Mouse (Mus musculus) embryonic facial prominence, embryonic 10.5 days (tissue): Measurements from ENCODE around the gene App. TPM values are rescaled to one million over a fixed set of nuclear protein-coding genes. Genes with fewer than 3 reads are reported as not detected.

Experiments used
- DNase-seq: peaks from one replicate; pipeline ENCODE4 v3.0.0-alpha.2; 2017; ENCODE audit warnings: low spot score
- H3K27ac ChIP-seq: fragments of 300-500 bp; sonication (generic); replicated peaks from 2 replicates; pipeline ENCODE4 v1.5.1; 2016; ENCODE audit warnings: mild to moderate bottlenecking
- H3K27me3 ChIP-seq: fragments of 300-500 bp; sonication (generic); replicated peaks from 2 replicates; pipeline ENCODE4 v1.6.1; 2016; ENCODE audit warnings: low read depth, mild to moderate bottlenecking; ENCODE audit not compliant: poor library complexity, severe bottlenecking
- H3K36me3 ChIP-seq: fragments of 300-500 bp; sonication (generic); replicated peaks from 2 replicates; pipeline ENCODE4 v1.6.1; 2016; ENCODE audit warnings: mild to moderate bottlenecking, moderate library complexity
- H3K4me1 ChIP-seq: fragments of 300-500 bp; sonication (generic); 2 replicates; pipeline ENCODE4 v1.6.1; 2016
- H3K4me3 ChIP-seq: fragments of 300-500 bp; sonication (generic); 2 replicates; pipeline ENCODE4 v1.5.1; 2016; ENCODE audit warnings: mild to moderate bottlenecking, moderate library complexity
- H3K9me3 ChIP-seq: fragments of 300-500 bp; sonication (generic); 2 replicates; pipeline ENCODE4 v1.6.1; 2016; ENCODE audit warnings: mild to moderate bottlenecking
- WGBS: fragments of 180-500 bp; shearing (Covaris S2); methylation state at CpG from one replicate; pipeline ENCODE4 v1.1.7; 2016; 5-methylcytosine and 5-hydroxymethylcytosine counted together
- polyA plus RNA-seq: library from polyadenylated mRNA; unstranded; fragments of >200 nt; fragmentation: Nextera tagmentation; extraction: Ambion mirVana; gene quantifications from 2 replicates; pipeline ENCODE4 v1.2.1, GENCODE M21; 2016

The App gene
- polyA plus RNA-seq, 1 experiment from 2014 or later = 116 TPM

DNA sequence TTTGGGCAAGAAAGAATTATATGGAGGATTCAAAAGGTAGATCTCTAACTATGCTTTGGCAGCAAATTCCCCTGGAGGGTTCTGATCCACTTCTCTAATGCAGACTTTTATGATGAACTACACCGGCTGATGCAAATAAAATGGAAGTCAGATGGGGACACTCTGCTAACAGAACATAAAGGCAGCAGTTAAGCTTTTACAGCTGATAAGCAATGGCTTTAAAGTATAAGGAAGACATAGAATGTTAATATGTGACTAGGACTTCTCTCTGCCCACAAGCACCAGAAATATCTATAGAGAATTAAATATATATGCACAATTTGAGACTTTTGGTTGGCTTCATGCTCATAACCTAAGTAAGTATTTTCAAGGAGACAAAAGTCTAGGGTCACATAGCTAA, 81.4 kb downstream of the App start:
- no peak overlapping the region for H3K4me3 ChIP-seq
- DNase-seq = no peak
- H3K4me1 ChIP-seq = peaks cover 29% of the 10 kb centered on the region
- WGBS = 88% methylated on average over 1 of the region's 1 CpGs
- H3K9me3 ChIP-seq = no peaks in the 10 kb centered on the region
- H3K27ac ChIP-seq = no peak overlapping the region
- H3K36me3 ChIP-seq = peaks cover 26% of the 10 kb centered on the region
- no peaks in the 10 kb centered on the region for H3K27me3 ChIP-seq

DNA sequence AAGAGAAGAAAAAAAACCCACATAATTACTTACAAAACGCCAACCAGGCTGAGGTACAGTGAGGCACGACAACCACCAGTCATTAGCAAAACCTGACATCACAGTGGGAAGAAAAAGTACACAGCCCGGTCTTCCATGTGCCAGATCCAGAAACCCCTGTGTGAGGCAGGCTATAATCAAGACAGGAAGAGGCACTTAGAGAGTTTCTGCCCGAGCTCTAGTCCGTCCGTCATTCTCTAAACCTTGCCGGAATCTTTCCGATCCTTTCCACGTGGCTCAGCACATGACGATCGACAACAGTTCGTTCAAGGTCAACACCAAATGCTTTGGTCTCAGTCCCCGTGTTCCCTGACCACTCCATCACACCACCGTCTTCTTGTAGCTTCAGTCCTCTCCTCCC, 82.6 kb downstream of the App start:
- H3K27me3 ChIP-seq = no peaks in the 10 kb centered on the region
- no peak overlapping the region for H3K4me3 ChIP-seq
- peaks cover 20% of the 10 kb centered on the region; the same call in 1 of the 2 replicates for H3K36me3 ChIP-seq
- H3K9me3 ChIP-seq = no peaks in the 10 kb centered on the region
- peaks cover 35% of the 10 kb centered on the region for H3K4me1 ChIP-seq
- 78% methylated on average over 14 of the region's 14 CpGs for WGBS
- H3K27ac ChIP-seq = no peak overlapping the region
- DNase-seq = no peak

DNA sequence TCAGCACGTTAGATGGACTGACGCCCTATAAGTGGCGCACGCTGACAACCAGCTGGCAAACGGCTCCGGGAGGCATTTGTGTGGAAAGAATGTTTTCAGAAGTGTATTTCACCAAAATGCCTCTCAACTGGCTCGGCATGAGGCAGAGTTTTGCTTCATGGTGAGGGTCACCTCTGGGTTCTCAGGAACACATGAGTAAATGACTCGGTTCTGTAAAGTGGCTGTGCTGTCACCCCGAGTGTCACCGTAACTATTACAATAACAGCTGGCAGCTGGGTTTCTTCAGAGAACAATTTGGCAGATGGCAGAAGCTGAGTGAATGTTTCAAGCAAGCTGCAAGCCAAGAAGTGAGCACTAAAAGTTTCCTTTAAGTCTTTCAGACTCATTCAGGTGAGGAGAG, 85.4 kb downstream of the App start:
- no peak overlapping the region for H3K4me3 ChIP-seq
- no peaks in the 10 kb centered on the region for H3K27me3 ChIP-seq
- DNase-seq = no peak
- H3K9me3 ChIP-seq = no peaks in the 10 kb centered on the region
- WGBS = 84% methylated on average over 10 of the region's 10 CpGs
- H3K4me1 ChIP-seq = peaks cover 34% of the 10 kb centered on the region
- peaks cover 25% of the 10 kb centered on the region for H3K36me3 ChIP-seq
- H3K27ac ChIP-seq = no peak overlapping the region

DNA sequence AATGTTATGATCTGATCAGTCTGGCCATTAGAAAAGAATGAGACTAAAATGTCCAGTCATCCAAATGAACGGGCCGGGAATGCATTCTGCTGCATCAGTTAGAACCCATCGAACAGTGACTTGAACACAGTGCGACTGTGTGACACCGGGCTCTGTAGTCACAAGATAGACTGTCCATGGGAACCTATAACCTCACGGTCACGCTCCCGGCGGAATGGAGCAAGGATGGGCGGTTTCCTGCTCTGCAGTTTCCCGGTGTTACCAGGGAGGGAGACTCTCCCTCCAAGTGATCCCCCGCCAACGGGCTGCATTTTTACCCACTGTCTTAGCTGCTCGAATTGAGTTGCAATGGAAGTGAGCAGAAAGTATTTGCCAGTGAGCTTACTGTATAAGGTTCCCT, 87.3 kb downstream of the App start:
- H3K9me3 ChIP-seq = no peaks in the 10 kb centered on the region
- no peaks in the 10 kb centered on the region for H3K27me3 ChIP-seq
- H3K4me1 ChIP-seq = peaks cover 21% of the 10 kb centered on the region
- DNase-seq = no peak
- H3K36me3 ChIP-seq = peaks cover 32% of the 10 kb centered on the region
- no peak overlapping the region for H3K27ac ChIP-seq
- no peak overlapping the region for H3K4me3 ChIP-seq
- WGBS = 83% methylated on average over 14 of the region's 14 CpGs

DNA sequence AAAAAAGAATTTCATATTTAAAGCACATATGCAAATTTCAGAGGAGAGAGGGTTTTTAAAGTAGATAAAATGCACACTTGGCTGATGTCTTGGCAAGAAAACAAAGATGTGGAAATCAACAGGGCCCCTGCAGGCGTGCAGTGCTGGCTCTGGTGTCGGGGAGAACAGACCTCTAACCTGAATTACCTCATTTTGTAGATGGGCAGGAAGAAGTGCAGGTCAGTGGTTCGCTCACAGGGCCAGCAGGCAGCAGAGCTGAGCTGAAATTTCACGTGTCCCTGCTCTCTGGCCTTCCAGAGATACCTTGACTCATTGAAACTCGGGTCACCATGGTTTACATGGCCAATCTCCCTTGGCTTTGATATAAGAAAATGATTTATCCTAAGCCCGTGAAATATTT, 87.7 kb downstream of the App start:
- Histone ChIP-seq H3K36me3 (peaks cover 32% of the 10 kb centered on the region), H3K27ac (no peak overlapping the region), H3K4me3 (no peak overlapping the region), H3K9me3 (no peaks in the 10 kb centered on the region), H3K4me1 (peaks cover 17% of the 10 kb centered on the region), H3K27me3 (no peaks in the 10 kb centered on the region)
- no peak for DNase-seq
- 65% methylated on average over 6 of the region's 6 CpGs for WGBS

DNA sequence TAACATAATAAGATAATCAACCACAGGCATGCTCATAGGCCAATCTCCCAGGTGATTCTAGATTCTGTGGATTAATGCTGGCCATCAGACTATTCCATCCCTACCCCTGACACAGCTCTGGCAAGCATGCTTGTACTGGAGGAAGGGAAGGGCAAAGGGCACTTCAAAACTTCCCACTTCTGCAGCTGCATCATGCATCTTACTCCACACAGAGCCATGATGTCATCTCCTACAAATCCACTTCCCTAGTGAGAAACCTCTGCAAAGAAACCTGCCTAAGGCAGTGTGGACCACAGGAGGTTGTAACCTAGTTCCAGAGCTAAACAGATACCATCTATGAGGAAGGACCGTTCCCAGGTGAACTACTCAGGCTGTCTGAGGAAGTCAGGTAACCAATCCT, 89.4 kb downstream of the App start:
- H3K4me3 ChIP-seq = no peak overlapping the region
- 88% methylated on average over 1 of the region's 1 CpGs for WGBS
- peaks cover 49% of the 10 kb centered on the region for H3K36me3 ChIP-seq
- H3K9me3 ChIP-seq = no peaks in the 10 kb centered on the region
- H3K4me1 ChIP-seq = peaks cover 16% of the 10 kb centered on the region
- H3K27me3 ChIP-seq = no peaks in the 10 kb centered on the region
- no peak for DNase-seq
- no peak overlapping the region for H3K27ac ChIP-seq

DNA sequence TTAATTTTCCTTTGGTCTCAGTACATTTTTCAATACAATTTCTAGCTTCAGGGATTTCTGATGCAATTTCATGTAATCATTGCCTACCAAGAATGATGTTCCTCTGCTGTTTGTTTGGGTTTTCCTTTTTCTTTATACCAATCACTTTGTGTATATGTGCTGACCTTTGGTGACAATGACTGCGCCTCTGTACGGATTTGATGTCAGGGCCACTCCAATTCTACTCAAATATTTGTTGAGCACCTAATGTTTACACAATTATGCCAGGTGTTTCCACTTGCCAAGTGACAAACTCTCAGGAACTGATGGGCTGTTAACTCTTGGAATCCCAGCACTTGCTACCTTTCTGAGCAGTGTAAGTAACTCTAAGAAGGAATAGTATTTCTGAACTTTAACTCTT, 98.2 kb downstream of the App start:
- 70% methylated on average over 2 of the region's 2 CpGs for WGBS
- DNase-seq = no peak
- no peaks in the 10 kb centered on the region for H3K27me3 ChIP-seq
- H3K4me1 ChIP-seq = no peaks in the 10 kb centered on the region
- no peak overlapping the region for H3K27ac ChIP-seq
- peaks cover 87% of the 10 kb centered on the region for H3K36me3 ChIP-seq
- H3K9me3 ChIP-seq = no peaks in the 10 kb centered on the region
- no peak overlapping the region for H3K4me3 ChIP-seq

DNA sequence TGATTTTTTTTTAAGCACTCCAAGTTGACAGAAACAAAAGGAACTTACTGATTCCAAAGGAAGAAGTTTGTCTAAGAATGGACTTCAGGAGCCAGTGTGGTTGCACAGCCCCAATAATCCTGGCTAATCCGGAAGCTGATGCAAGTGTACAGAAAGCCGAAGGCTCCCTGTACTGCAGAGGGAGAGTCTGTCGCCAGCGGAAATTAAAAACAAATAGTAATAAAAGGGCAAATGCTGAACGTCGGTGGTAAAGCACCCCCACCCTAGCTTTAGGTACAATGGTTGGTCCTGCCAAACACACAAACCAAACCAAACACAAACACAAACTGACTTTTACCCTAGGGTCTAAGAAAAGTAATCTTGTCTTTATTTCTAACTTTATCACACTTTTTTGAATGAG, 98.7 kb downstream of the App start:
- no peak for DNase-seq
- Histone ChIP-seq H3K27me3 (no peaks in the 10 kb centered on the region), H3K27ac (no peak overlapping the region), H3K4me3 (no peak overlapping the region), H3K4me1 (no peaks in the 10 kb centered on the region), H3K9me3 (no peaks in the 10 kb centered on the region), H3K36me3 (peaks cover 82% of the 10 kb centered on the region)
- 86% methylated on average over 6 of the region's 6 CpGs for WGBS

DNA sequence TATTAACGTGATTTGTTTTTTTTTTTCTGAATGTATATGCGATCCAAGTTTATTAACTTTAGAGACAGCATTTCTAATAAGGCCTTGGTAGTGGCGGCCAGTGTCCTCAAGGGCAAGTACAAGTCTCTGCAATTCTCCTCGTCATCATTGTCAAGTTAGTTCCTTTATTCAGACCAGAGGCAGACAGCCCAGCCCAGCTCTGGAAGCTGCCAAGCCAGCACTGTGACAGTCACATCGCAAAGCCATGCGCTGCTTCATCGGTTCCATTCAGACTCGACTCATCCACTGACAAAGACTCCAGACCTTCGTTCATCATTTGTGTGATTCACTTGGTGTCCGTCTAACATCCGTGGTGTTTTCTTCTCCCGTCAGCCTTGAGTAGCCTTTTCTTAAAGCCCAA, 100.9 kb downstream of the App start:
- Histone ChIP-seq H3K9me3 (no peaks in the 10 kb centered on the region), H3K36me3 (peaks cover 68% of the 10 kb centered on the region), H3K4me3 (no peak overlapping the region), H3K27me3 (no peaks in the 10 kb centered on the region), H3K4me1 (no peaks in the 10 kb centered on the region), H3K27ac (no peak overlapping the region)
- WGBS = 90% methylated on average over 12 of the region's 12 CpGs
- no peak for DNase-seq

DNA sequence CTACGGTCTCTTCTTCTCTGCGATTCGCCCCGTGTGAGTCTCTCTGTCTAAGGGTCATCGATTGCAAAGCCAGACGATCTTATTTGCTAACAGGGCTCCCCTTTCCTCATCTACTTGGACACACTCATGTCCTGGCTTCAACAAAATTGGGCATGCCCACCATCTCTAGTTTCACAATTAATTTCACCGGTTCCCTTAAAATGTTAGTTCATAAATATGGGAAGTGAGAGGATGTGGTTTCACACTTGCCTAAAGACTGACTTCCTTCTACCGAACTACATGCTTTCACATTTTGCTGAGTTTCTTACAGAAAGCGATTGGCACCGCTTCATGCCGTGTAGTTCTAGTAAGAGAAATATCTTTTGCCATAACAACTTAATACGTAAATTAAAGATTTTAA, 101.8 kb downstream of the App start:
- Histone ChIP-seq H3K27me3 (no peaks in the 10 kb centered on the region), H3K9me3 (no peaks in the 10 kb centered on the region), H3K27ac (no peak overlapping the region), H3K4me3 (no peak overlapping the region), H3K4me1 (no peaks in the 10 kb centered on the region), H3K36me3 (peaks cover 65% of the 10 kb centered on the region)
- DNase-seq = no peak
- WGBS = 96% methylated on average over 12 of the region's 12 CpGs

DNA sequence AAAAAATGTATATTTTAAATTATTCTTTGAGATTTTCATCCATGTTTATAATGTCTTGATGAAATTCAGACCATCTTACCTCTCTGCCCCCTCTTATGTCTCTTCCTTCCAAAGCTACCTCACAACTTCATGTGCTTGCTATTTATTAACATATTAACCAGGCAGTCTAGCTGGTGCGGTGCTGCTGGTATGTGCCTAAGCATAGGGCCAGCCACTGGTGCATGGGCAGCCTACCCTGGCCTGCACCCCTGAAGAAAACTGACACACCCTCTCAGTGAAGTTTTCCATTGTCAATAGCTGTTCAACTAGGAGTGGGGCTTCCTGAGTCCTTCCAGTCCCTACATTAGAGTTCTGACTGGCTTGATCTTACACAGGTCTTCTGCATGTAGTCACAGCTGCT, 102.3 kb downstream of the App start:
- WGBS = 100% methylated on average over 1 of the region's 1 CpGs
- no peak overlapping the region for H3K27ac ChIP-seq
- no peaks in the 10 kb centered on the region for H3K9me3 ChIP-seq

DNA sequence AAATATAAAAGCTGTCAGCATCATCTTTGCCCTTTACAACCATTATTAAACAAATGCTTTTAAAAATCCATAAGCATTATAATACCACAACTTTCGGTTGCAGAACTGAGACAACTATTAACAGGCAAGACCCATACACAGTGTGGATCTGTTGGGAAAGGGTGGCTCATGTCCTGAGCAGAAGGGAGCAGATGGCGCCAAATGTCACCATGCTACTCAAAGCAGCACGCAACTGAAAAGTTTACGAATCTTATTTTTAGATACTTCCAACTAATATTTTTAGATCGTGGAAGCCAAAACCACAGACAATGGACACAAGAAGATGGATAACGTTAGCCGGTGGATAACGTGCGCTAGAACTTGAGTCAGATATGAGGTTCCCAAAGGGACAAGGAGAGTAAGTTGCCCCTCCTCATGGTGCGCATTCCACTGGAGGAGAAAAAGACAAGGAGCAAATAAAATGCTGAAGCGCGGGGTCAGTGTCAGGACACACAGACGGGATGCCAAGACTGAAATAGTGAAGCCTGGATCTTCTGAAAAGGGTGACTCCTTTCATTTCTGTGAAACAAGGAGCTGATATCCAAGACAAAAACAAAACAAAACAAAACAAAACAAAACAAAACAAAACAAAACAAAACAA, 106.2 kb downstream of the App start:
- WGBS = 95% methylated on average over 13 of the region's 13 CpGs
- Histone ChIP-seq H3K4me1 (no peaks in the 10 kb centered on the region), H3K4me3 (no peak overlapping the region)

More for the DNA sequence above, 102.3 kb downstream of the App start:
- DNase-seq = no peak
- Histone ChIP-seq H3K4me3 (no peak overlapping the region), H3K4me1 (no peaks in the 10 kb centered on the region), H3K27me3 (no peaks in the 10 kb centered on the region), H3K36me3 (peaks cover 65% of the 10 kb centered on the region)

DNA sequence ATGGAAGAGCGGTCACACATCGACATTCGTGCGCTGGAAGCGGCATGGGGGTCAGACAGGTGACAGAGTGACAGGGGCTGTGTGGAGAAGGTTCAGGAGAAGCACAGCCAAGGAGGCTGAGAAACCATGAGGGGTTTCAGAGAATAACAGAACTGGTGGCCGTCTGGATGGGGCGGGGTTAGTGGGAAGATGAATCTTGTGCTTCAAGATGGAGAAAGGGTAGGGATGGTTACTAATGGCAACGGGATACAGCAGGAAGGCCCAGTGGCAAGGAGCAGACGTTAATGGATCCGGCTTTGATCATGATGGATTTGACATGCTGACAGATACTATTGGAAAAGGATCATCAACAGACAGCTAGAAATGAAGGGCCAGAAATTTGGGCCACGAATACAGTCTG, 107.3 kb downstream of the App start:
- Histone ChIP-seq H3K36me3 (peaks cover 44% of the 10 kb centered on the region), H3K27me3 (no peaks in the 10 kb centered on the region), H3K4me3 (no peak overlapping the region), H3K9me3 (peaks cover 7% of the 10 kb centered on the region), H3K27ac (no peak overlapping the region), H3K4me1 (no peaks in the 10 kb centered on the region)
- WGBS = 87% methylated on average over 11 of the region's 11 CpGs
- DNase-seq = no peak

More for the DNA sequence above, 106.2 kb downstream of the App start:
- no peak overlapping the region for H3K27ac ChIP-seq
- DNase-seq = no peak
- H3K9me3 ChIP-seq = no peaks in the 10 kb centered on the region
- H3K27me3 ChIP-seq = no peaks in the 10 kb centered on the region
- H3K36me3 ChIP-seq = peaks cover 45% of the 10 kb centered on the region
